Mouse (Mus musculus) kidney, adult 2 months (tissue): Measurements from ENCODE around the gene Lce3c. TPM values are rescaled to one million over a fixed set of nuclear protein-coding genes. Genes with fewer than 3 reads are reported as not detected.

Experiments used
- DNase-seq: peaks from one replicate; pipeline ENCODE4 v3.0.0; 2021
- H3K27ac ChIP-seq: fragments of 200-500 bp; 2 replicates; pipeline ENCODE4 v1.5.1; 2012; ENCODE audit warnings: low read depth, low read length, control low read depth, inconsistent platforms; ENCODE audit not compliant: insufficient read depth
- H3K27me3 ChIP-seq: fragments of 200-500 bp; replicated peaks from 2 replicates; pipeline ENCODE4 v1.6.1; 2012; ENCODE audit warnings: mild to moderate bottlenecking, moderate library complexity, low read length, inconsistent platforms; ENCODE audit not compliant: control insufficient read depth, insufficient read depth
- H3K36me3 ChIP-seq: fragments of 200-500 bp; 2 replicates; pipeline ENCODE4 v1.6.1; 2012; ENCODE audit warnings: mild to moderate bottlenecking, moderate library complexity, low read length, inconsistent platforms; ENCODE audit not compliant: control insufficient read depth, insufficient read depth
- H3K4me1 ChIP-seq: fragments of 200-500 bp; 2 replicates; pipeline ENCODE4 v1.6.1; 2011; ENCODE audit warnings: low read length; ENCODE audit not compliant: control insufficient read depth, insufficient read depth
- H3K4me3 ChIP-seq: fragments of 200-500 bp; 2 replicates; pipeline ENCODE4 v1.5.1; 2011; ENCODE audit warnings: mild to moderate bottlenecking, low read depth, low read length, control low read depth; ENCODE audit not compliant: insufficient read depth
- CTCF ChIP-seq: fragments of 200-500 bp; conservative IDR thresholded peaks from 2 replicates; pipeline ENCODE4 v1.5.1; 2011; ENCODE audit warnings: low read depth, mild to moderate bottlenecking, control low read depth, low read length, moderate library complexity, mixed read lengths; ENCODE audit not compliant: insufficient read depth, insufficient read length
- POLR2A ChIP-seq: fragments of 200-500 bp; IDR thresholded peaks from one replicate; pipeline ENCODE4 v1.6.1; 2011; ENCODE audit warnings: low read depth, low read length, control low read depth
- WGBS: fragments of 180-500 bp; shearing (Covaris S2); methylation state at CpG from one replicate; pipeline ENCODE4 v1.1.7; 2018; 5-methylcytosine and 5-hydroxymethylcytosine counted together
- polyA plus RNA-seq: library from polyadenylated mRNA; depleted of rRNA; stranded (reverse); fragments of >200 nt; gene quantifications from 2 replicates; pipeline ENCODE4 v1.2.3, GENCODE M21; 2012; rRNA removed

Gene Lce3c
- polyA plus RNA-seq, 1 experiment, result not detected

- Histone ChIP-seq H3K27ac (no peak within 1 kb of the TSS), H3K27me3 (no peaks in the 10 kb centered on the region), H3K36me3 (no peaks in the 10 kb centered on the region), H3K4me3 (no peak within 1 kb of the TSS), H3K4me1 (no peaks in the 10 kb centered on the region)
- DNase-seq, result no peak
- TF ChIP-seq POLR2A (no peak), CTCF (no peak)
- 58% methylated on average over 2 of the region's 2 CpGs for WGBS
Measured at GRCm38 (mm10) chr3:92926130-92926529, 18.2 kb upstream of the Lce3c start, which contains the start of gene Lce3a. Gene Lce3a, minus strand, starts transcription at chr3:92926230.

DNA sequence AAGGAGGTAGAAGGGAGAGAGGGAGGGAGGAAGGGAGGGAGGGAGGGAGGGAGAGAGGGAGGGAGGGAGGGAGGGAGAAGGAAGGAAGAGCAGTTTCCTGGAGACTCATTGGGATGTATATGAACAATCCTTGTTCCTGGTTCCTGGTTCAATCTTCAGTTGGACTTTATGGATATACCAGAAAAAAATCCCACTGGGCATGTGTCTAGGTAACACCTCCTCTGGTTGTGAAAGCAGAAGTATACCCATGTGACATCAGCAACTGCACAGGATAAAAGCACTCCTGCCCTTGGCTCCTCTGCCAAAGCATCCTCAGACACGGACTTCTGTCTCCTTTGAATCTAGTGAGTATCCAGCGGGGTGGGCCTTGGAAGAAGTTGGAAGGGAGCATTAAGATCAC lies 11.6 kb upstream of the Lce3c start, which contains the start of gene Lce3b:
Gene Lce3b, plus strand, starts transcription at position 301 of the 400 bp plus-strand sequence.
- TF ChIP-seq POLR2A, result no peak
- 58% methylated on average over 2 of the region's 2 CpGs for WGBS
- H3K27ac ChIP-seq, result no peak within 1 kb of the TSS
- no peaks in the 10 kb centered on the region for H3K36me3 ChIP-seq
- no peaks in the 10 kb centered on the region for H3K4me1 ChIP-seq
- no peaks in the 10 kb centered on the region for H3K27me3 ChIP-seq
- H3K4me3 ChIP-seq, result no peak within 1 kb of the TSS
- no peak for DNase-seq

GRCm38 (mm10) chr3:92957090-92957489 lies 12.8 kb downstream of the Lce3c start, which contains the start of gene Lce3d:
Gene Lce3d, plus strand, starts transcription at chr3:92957390.
- no peak within 1 kb of the TSS for H3K4me3 ChIP-seq
- no peak within 1 kb of the TSS for H3K27ac ChIP-seq
- WGBS, result 94% methylated on average over 1 of the region's 1 CpGs
- no peaks in the 10 kb centered on the region for H3K27me3 ChIP-seq
- DNase-seq, result no peak
- H3K36me3 ChIP-seq, result no peaks in the 10 kb centered on the region
- TF ChIP-seq POLR2A (no peak), CTCF (no peak)
- no peaks in the 10 kb centered on the region for H3K4me1 ChIP-seq

DNA sequence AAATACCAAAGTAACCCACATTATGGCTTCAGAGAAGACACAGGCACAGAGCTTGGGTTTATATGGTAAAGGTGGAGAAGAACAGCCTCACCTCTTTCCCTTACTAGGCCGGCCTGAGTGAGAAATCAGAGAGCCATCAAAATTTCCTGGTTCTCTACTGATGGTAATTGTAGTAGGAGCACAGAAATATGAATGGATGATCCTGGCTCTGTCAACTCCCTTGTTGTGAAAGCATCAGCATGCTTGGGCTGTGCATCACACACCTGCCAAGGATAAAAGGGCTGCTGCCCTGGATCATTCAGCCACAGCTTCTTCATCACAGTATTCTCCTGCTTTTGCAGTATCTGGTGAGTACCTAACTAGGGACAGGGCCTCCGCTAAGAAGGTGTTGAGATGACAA lies 22.5 kb downstream of the Lce3c start, which contains the start of gene Lce3e:
Gene Lce3e, plus strand, starts transcription at position 301 of the 400 bp plus-strand sequence.
- WGBS, result 93% methylated on average over 2 of the region's 2 CpGs
- no peak for DNase-seq
- H3K27me3 ChIP-seq, result no peaks in the 10 kb centered on the region
- H3K4me3 ChIP-seq, result no peak within 1 kb of the TSS
- H3K4me1 ChIP-seq, result no peaks in the 10 kb centered on the region
- H3K27ac ChIP-seq, result no peak within 1 kb of the TSS
- H3K36me3 ChIP-seq, result no peaks in the 10 kb centered on the region
- TF ChIP-seq POLR2A (no peak), CTCF (no peak)

GRCm38 (mm10) chr3:92978484-92978883 lies 34.2 kb downstream of the Lce3c start:
- Histone ChIP-seq H3K27ac (no peak overlapping the region), H3K27me3 (no peaks in the 10 kb centered on the region), H3K36me3 (no peaks in the 10 kb centered on the region), H3K4me1 (no peaks in the 10 kb centered on the region), H3K4me3 (no peak overlapping the region)
- 77% methylated on average over 2 of the region's 2 CpGs for WGBS
- TF ChIP-seq POLR2A (no peak), CTCF (no peak)
- DNase-seq, result no peak

- Histone ChIP-seq H3K36me3 (no peaks in the 10 kb centered on the region), H3K27ac (no peak within 1 kb of the TSS), H3K4me3 (no peak within 1 kb of the TSS), H3K4me1 (no peaks in the 10 kb centered on the region), H3K27me3 (no peaks in the 10 kb centered on the region)
- no peak for DNase-seq
- TF ChIP-seq POLR2A (no peak), CTCF (no peak)
Measured at GRCm38 (mm10) chr3:92991926-92992325, 47.6 kb downstream of the Lce3c start, which contains the start of gene Lce3f. Gene Lce3f, plus strand, starts transcription at chr3:92992226.

Other genes starting within 250 kb of the Lce3c start
- gene Lce1e, start 235.4 kb upstream of the Lce3c start, polyA plus RNA-seq, result not detected in 2 replicates
- gene Lce1f, start 224.1 kb upstream of the Lce3c start, polyA plus RNA-seq, result not detected in 2 replicates
- not detected in 2 replicates for gene Gm38119, start 205.4 kb upstream of the Lce3c start, polyA plus RNA-seq
- gene Lce1g, start 192.1 kb upstream of the Lce3c start, polyA plus RNA-seq, result not detected in 2 replicates
- not detected in 2 replicates for gene Lce1h, start 179.4 kb upstream of the Lce3c start, polyA plus RNA-seq
- gene Lce1i, start 165.6 kb upstream of the Lce3c start, polyA plus RNA-seq, result not detected in 2 replicates
- not detected in 2 replicates for gene Lce1j, start 154.0 kb upstream of the Lce3c start, polyA plus RNA-seq
- gene Lce1k, start 136.6 kb upstream of the Lce3c start, polyA plus RNA-seq, result not detected in 2 replicates
- not detected in 2 replicates for gene Kprp, start 117.2 kb upstream of the Lce3c start, polyA plus RNA-seq
- gene Lce1l, start 93.2 kb upstream of the Lce3c start, polyA plus RNA-seq, result not detected in 2 replicates
- gene 2310050C09Rik, start 74.3 kb upstream of the Lce3c start, polyA plus RNA-seq, result not detected in 2 replicates
- gene Lce3a, start 18.3 kb upstream of the Lce3c start, polyA plus RNA-seq, result not detected in 2 replicates
- not detected in 2 replicates for gene Lce3b, start 11.5 kb upstream of the Lce3c start, polyA plus RNA-seq
- gene Lce3d, start 12.9 kb downstream of the Lce3c start, polyA plus RNA-seq, result not detected in 2 replicates
- gene Lce3e, start 22.6 kb downstream of the Lce3c start, polyA plus RNA-seq, result not detected in 2 replicates
- not detected in 2 replicates for gene Lce3f, start 47.7 kb downstream of the Lce3c start, polyA plus RNA-seq
- gene Crct1, start 71.2 kb downstream of the Lce3c start, polyA plus RNA-seq, result not detected in 2 replicates
- gene Lce1m, start 74.6 kb downstream of the Lce3c start, polyA plus RNA-seq, result not detected in 2 replicates
- gene Gm4858, start 124.3 kb downstream of the Lce3c start, polyA plus RNA-seq, result not detected in 2 replicates
- not detected in 2 replicates for gene Crnn, start 200.3 kb downstream of the Lce3c start, polyA plus RNA-seq